Mouse (Mus musculus) E14TG2a.4 (cell line): Measurements from ENCODE around the gene Igbp1.

Source experiments
- CTCF ChIP-seq: conservative IDR thresholded peaks from 2 replicates; pipeline ENCODE4 v1.5.1; 2014; ENCODE audit warnings: low read length
- NANOG ChIP-seq: IDR thresholded peaks from 2 replicates; pipeline ENCODE4 v1.6.1; 2014; ENCODE audit warnings: borderline replicate concordance, low read length, mixed read lengths
- POU5F1 ChIP-seq: IDR thresholded peaks from 2 replicates; pipeline ENCODE4 v1.6.1; 2014; ENCODE audit warnings: low read length, borderline replicate concordance

DNA sequence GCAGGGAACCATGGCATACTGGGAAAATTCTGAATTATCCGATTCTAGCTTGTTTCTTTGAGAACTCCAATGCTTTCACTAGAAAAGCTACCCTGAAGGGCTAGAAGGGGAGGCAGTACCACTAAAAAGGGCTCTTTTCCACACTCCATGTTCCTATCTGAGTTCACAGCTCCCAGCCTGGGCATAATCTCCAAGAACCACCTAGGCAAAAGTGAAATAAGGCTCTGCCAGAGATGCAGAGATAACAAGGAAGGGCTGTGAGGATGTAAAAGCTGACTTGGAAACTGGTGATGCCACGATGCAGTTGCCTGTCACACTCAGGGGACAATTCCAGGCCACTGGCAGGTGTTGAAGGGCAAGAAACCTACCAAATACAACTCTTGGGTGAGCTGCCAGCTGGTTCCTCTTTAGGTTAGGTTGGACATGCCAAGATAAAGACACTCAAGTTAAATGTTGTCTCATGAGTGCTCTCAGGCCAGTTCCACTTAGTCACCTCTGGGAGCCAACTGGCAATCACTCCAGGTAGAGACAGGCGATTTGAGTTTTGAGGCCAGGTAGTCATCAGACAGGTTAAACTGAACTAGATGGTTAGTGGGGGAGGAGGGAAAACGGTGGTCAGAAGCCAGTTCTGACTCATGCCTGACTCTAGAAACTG is 18.4 kb upstream of the Igbp1 start:
- no peak for TF ChIP-seq CTCF
- no peak for TF ChIP-seq POU5F1
- no peak for TF ChIP-seq NANOG
